In genomic region chr2:26603720-26604671, GRCm38 (mm10) we compare ENCODE assay signal across 8 mouse cellular contexts. TPM values are rescaled to one million over a fixed set of nuclear protein-coding genes. Genes with fewer than 3 reads are reported as not detected.
A peak's percentile ranks its signal among the peaks of the same experiment; 100 is the strongest.
DNase-seq lines count a peak whose midpoint lies in the region; ATAC-seq and TF ChIP-seq lines count a peak whose summit lies in the region.

Gene Agpat2 (minus strand): TSS chr2:26604417.

- H3K36me3 ChIP-seq in heart, adult 2 months (ENCODE audit: control insufficient read depth, insufficient read depth, low read length): no peaks in the 10 kb centered on the region
- H3K36me3 ChIP-seq in liver, embryonic 15.5 days (replicated peaks): no peaks in the 10 kb centered on the region

- no peaks in the 10 kb centered on the region for H3K9me3 ChIP-seq in liver, embryonic 15.5 days (replicated peaks)

- peak; percentile 38 for DNase-seq in layer of hippocampus, adult 11-12 months (ENCODE audit: low spot score)
- no peak for DNase-seq in layer of hippocampus, adult 8-10 months (ENCODE audit: low spot score in 2 of 2)
- DNase-seq in embryo, embryonic 11.5 days (ENCODE audit: low read depth, low spot score): peak; percentile 51
- DNase-seq in heart, adult 2 months: peak; percentile 86 to 90
- DNase-seq in kidney, adult 18-20 months: peak; percentile 83
- peak; percentile 66 to 69 for DNase-seq in natural killer cell, adult 2 months (ENCODE audit: low spot score in 2 of 2)
- peak; percentile 86 for DNase-seq in testis, postnatal 10 days (ENCODE audit: low spot score)

- H3K27me3 ChIP-seq in heart, adult 2 months (ENCODE audit: control insufficient read depth, insufficient read depth, low read length): no peaks in the 10 kb centered on the region
- H3K27me3 ChIP-seq in liver, embryonic 15.5 days: peaks cover 32% of the 10 kb centered on the region

- intact Hi-C loops in heart, adult 2 months (cut with DNase I): loop anchor here (2.0 kb wide), 1 partner anchor 37 kb away; no protein-coding TSS in a partner anchor

- peak within 1 kb of the TSS; percentile 74 for H3K4me2 ChIP-seq in liver, embryonic 15.5 days

- peak within 1 kb of the TSS; percentile 67 for H3K27ac ChIP-seq in heart, adult 2 months
- peak within 1 kb of the TSS; percentile 74 for H3K27ac ChIP-seq in liver, embryonic 15.5 days (replicated peaks)

- H3K9ac ChIP-seq in heart, adult 2 months (ENCODE audit: low read depth, low read length): peak within 1 kb of the TSS; percentile 95
- H3K9ac ChIP-seq in liver, embryonic 15.5 days: peak within 1 kb of the TSS; percentile 52

- H3K4me3 ChIP-seq in heart, adult 2 months: peak within 1 kb of the TSS; percentile 79
- H3K4me3 ChIP-seq in liver, embryonic 15.5 days (replicated peaks): peak within 1 kb of the TSS; percentile 58

- peak; percentile 71 for ATAC-seq in liver, embryonic 15.5 days (ENCODE audit: insufficient read depth)

- TF ChIP-seq CTCF in heart, adult 2 months (IDR thresholded peaks at IDR 0.05): peak; percentile 58

- H3K79me2 ChIP-seq in heart, adult 2 months (replicated peaks; ENCODE audit: control insufficient read depth, insufficient read depth, low read length): no peaks in the 10 kb centered on the region

- peak; percentile 64; the same call in 1 of the 2 replicates for TF ChIP-seq POLR2A in heart, adult 2 months (IDR thresholded peaks at IDR 0.05; ENCODE audit: insufficient read depth, low read depth, low read length)

- peaks cover 4% of the 10 kb centered on the region for H3K4me1 ChIP-seq in heart, adult 2 months (ENCODE audit: control insufficient read depth, insufficient read depth, low read length)
- peaks cover 43% of the 10 kb centered on the region for H3K4me1 ChIP-seq in liver, embryonic 15.5 days (replicated peaks)

- TF ChIP-seq EP300 in heart, adult 2 months (IDR thresholded peaks at IDR 0.05; ENCODE audit: insufficient read depth, low read depth, low read length): no peak

- WGBS in heart, adult 2 months: under 1% methylated on average over 97 of the region's 103 CpGs
- WGBS in liver, embryonic 15.5 days (ENCODE audit: insufficient replicate concordance): under 1% methylated on average over 96 of the region's 103 CpGs

RNA-seq across cellular contexts. Expression of gene Agpat2, which starts in this region (rescaled TPM):
- 1 to 10 TPM; 1.1 to 4.9 (median 3.7) TPM for total RNA-seq in layer of hippocampus, adult 8-10 months (2022)
- 10 to 100 TPM; 52.8 to 59.2 TPM for total RNA-seq in heart, adult 2 months (2021)
- polyA plus RNA-seq in heart, adult 2 months (2012; rRNA removed): 117 and 142 TPM in 2 replicates
- 55.6 and 63.7 TPM in 2 replicates for polyA plus RNA-seq in liver, embryonic 15.5 days (2015; fragmentation: Nextera tagmentation; extraction: Ambion mirVana)

Comparison
In these comparisons a context has a peak if more than half of its experiments do, and no peak if none do; other contexts are left out.
1. RNA of gene Agpat2 (total RNA-seq): 52.8 to 59.2 TPM in heart, adult 2 months; 1.1 to 4.9 TPM in layer of hippocampus, adult 8-10 months; every median in the first group is over 4 times any median in the second.
2. DNase-seq: peak in layer of hippocampus, adult 11-12 months (single experiment), embryo, embryonic 11.5 days (single experiment), heart, adult 2 months (2 of 2), kidney, adult 18-20 months (single experiment), natural killer cell, adult 2 months (2 of 2) and testis, postnatal 10 days (single experiment); none in layer of hippocampus, adult 8-10 months (0 of 2).